Mouse (Mus musculus): ENCODE measurements around the gene Fam189a2. TPM values are rescaled to one million over a fixed set of nuclear protein-coding genes. Genes with fewer than 3 reads are reported as not detected.

The Fam189a2 gene
- under 1 TPM; 0.18 to 0.49 TPM for total RNA-seq (2023)

DNA sequence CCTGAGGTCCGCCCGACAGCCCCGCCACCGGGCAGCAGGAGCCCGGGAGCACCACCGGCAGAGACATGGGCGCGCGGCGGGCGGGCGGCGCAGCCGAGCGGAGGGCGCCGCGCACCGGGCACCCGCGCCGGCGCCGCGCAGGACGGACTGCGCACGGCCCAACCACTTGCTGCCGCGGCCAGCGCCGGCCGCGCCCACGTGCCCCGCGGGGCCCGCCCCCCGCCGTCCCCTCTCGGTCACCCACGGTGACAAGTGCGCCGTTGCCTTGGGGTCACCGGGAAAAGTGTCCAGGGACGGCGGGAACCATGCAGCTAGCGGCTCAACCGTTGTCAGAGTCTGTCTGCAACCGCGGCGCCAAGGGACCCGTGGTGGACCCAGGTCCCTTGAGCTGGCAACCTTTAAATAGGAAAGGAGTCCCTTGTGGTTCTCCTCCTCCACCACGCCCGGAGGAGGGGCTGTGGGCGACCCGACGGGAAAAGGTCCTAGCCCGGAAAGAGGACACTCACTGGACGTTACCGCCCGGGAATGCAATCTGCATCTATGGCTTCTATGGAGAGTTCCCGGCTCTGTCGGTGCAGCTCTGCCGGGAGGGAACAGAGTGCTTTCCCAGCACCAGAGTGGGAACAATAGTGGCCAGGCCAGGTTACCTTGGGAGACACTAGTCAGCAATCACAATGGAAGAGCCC lies at the start of gene Fam189a2:
TSS of gene Fam189a2 (minus strand) at position 149 of the 686 bp plus-strand sequence.

Other genes starting within 250 kb of the Fam189a2 start
- gene Tjp2, start 194.0 kb upstream of the Fam189a2 start, total RNA-seq (2023): 1 to 10 TPM; 2.2 TPM
- gene Fxn, start 249.6 kb upstream of the Fam189a2 start, total RNA-seq (2023): 10 to 100 TPM in 1 of 2 experiments, 1 to 10 TPM in 1; 9.5 to 10.3 TPM